Comparison of ENCODE assay signal across 13 mouse cellular contexts in the genomic region with DNA sequence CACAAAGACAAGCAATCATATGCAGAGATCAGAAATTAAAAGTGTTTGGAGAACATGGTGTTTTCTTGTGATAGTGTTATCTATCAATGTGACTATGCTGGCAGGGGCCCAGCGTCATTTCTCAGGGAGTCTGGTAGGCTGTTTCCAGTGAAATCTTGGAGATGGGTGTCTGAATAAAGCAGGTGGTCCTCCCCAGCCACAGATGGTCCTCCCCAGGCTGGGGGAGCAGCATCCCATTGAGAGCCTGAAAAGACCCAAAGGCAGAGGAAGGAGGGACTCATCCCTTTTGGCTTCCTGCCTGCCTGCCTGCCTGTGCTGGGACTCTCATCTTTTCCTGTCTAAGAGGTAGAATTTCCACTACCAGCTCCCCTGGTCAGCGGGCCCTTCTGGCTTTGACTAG. TPM values are rescaled to one million over a fixed set of nuclear protein-coding genes. Genes with fewer than 3 reads are reported as not detected.
DNase-seq lines count a peak whose midpoint lies in the region; ATAC-seq and TF ChIP-seq lines count a peak whose summit lies in the region.
"Had no signal": no experiment of that assay in that cellular context is flagged by ENCODE, and none has a peak within 500 bp of the region (broad histone marks: within the 10 kb centered on the region; RNA-seq: fewer than 3 reads in every experiment).

No protein-coding gene starts in this region.

- H3K4me2 ChIP-seq in forebrain, embryonic 15.5 days (replicated peaks) = no peak overlapping the region
- no peak overlapping the region for H3K4me2 ChIP-seq in stomach, postnatal 0 days (replicated peaks; ENCODE audit: low read depth)
- no peak overlapping the region for H3K4me2 ChIP-seq in midbrain, embryonic 16.5 days (ENCODE audit: low read length)
- H3K4me2 ChIP-seq: liver, embryonic 11.5 days had no signal

- no peaks in the 10 kb centered on the region for H3K36me3 ChIP-seq in forebrain, embryonic 15.5 days
- H3K36me3 ChIP-seq in forebrain, embryonic 10.5 days (replicated peaks) = no peaks in the 10 kb centered on the region
- H3K36me3 ChIP-seq in G1E (replicated peaks) = no peaks in the 10 kb centered on the region
- no peaks in the 10 kb centered on the region for H3K36me3 ChIP-seq in stomach, postnatal 0 days (ENCODE audit: control insufficient read depth, insufficient read depth, low read length)
- peaks cover 3% of the 10 kb centered on the region; the same call in 1 of the 2 replicates for H3K36me3 ChIP-seq in midbrain, embryonic 16.5 days (ENCODE audit: control insufficient read depth, insufficient read depth, low read length)

- H3K4me3 ChIP-seq in forebrain, embryonic 15.5 days = no peak overlapping the region
- no peak overlapping the region for H3K4me3 ChIP-seq in forebrain, embryonic 10.5 days
- H3K4me3 ChIP-seq in G1E (ENCODE audit: low read depth, low read length) = no peak overlapping the region
- no peak overlapping the region for H3K4me3 ChIP-seq in stomach, postnatal 0 days (ENCODE audit: low read depth, low read length)
- no peak overlapping the region for H3K4me3 ChIP-seq in midbrain, embryonic 16.5 days (ENCODE audit: low read depth, low read length)
- H3K4me3 ChIP-seq: gastrocnemius, adult 2 months had no signal

- H3K9me3 ChIP-seq in forebrain, embryonic 15.5 days = no peaks in the 10 kb centered on the region
- H3K9me3 ChIP-seq in forebrain, embryonic 10.5 days = no peaks in the 10 kb centered on the region
- peaks cover 22% of the 10 kb centered on the region for H3K9me3 ChIP-seq in G1E (replicated peaks)
- no peaks in the 10 kb centered on the region for H3K9me3 ChIP-seq in stomach, postnatal 0 days (ENCODE audit: control insufficient read depth, low read length)
- H3K9me3 ChIP-seq in midbrain, embryonic 16.5 days (replicated peaks; ENCODE audit: control insufficient read depth, low read length, poor library complexity, severe bottlenecking) = no peaks in the 10 kb centered on the region

- no peaks in the 10 kb centered on the region for H3K27me3 ChIP-seq in forebrain, embryonic 15.5 days
- peaks cover 14% of the 10 kb centered on the region for H3K27me3 ChIP-seq in forebrain, embryonic 10.5 days (ENCODE audit: poor library complexity, severe bottlenecking)
- no peaks in the 10 kb centered on the region for H3K27me3 ChIP-seq in G1E (ENCODE audit: insufficient read depth, low read length)
- no peaks in the 10 kb centered on the region for H3K27me3 ChIP-seq in stomach, postnatal 0 days (ENCODE audit: control insufficient read depth, insufficient read depth, low read length)
- no peaks in the 10 kb centered on the region for H3K27me3 ChIP-seq in midbrain, embryonic 16.5 days (ENCODE audit: control insufficient read depth, insufficient read depth, low read depth, low read length)

- H3K9ac ChIP-seq in forebrain, embryonic 15.5 days (replicated peaks) = no peak overlapping the region
- H3K9ac ChIP-seq in stomach, postnatal 0 days (ENCODE audit: low read length) = no peak overlapping the region
- H3K9ac ChIP-seq in midbrain, embryonic 16.5 days (ENCODE audit: low read depth, low read length) = no peak overlapping the region

- no peak for DNase-seq in forebrain, embryonic 10.5 days (ENCODE audit: extremely low spot score, low spot score)
- DNase-seq in G1E (ENCODE audit: low spot score) = no peak
- peak; percentile 75 to 85 for DNase-seq in cerebellum, postnatal 10 days
- peak; percentile 52 to 77 for DNase-seq in layer of hippocampus, postnatal 14 days (ENCODE audit: low spot score in 2 of 2)
- DNase-seq in stomach, postnatal 0 days (ENCODE audit: low spot score) = no peak
- DNase-seq in kidney, postnatal 14 days = no peak
- DNase-seq: B cell, adult 2 months; gastrocnemius, adult 2 months; heart, postnatal 14 days; lung, postnatal 4 days had no signal

- no peak; the same call in 1 of the 2 replicates for ATAC-seq in forebrain, embryonic 15.5 days (replicated peaks)
- peak; percentile 30; the same call in 1 of the 2 replicates for ATAC-seq in G1E (ENCODE audit: extremely low read depth, insufficient number of reproducible peaks, low FRiP score, poor library complexity, severe bottlenecking)
- ATAC-seq in stomach, postnatal 0 days (ENCODE audit: low FRiP score, low TSS enrichment) = no peak
- ATAC-seq in midbrain, embryonic 16.5 days = no peak

- TF ChIP-seq EP300 in stomach, postnatal 0 days (optimal IDR thresholded peaks at IDR 0.05) = no peak

- no peak for TF ChIP-seq CTCF in G1E (IDR thresholded peaks at IDR 0.05; ENCODE audit: low read depth, low read length)
- no peak for TF ChIP-seq CTCF in stomach, postnatal 0 days (IDR thresholded peaks at IDR 0.05; ENCODE audit: low read depth)

- peak overlapping the region; percentile 66 for H3K27ac ChIP-seq in forebrain, embryonic 15.5 days (replicated peaks)
- no peak overlapping the region for H3K27ac ChIP-seq in forebrain, embryonic 10.5 days
- no peak overlapping the region for H3K27ac ChIP-seq in stomach, postnatal 0 days (replicated peaks)
- no peak overlapping the region for H3K27ac ChIP-seq in midbrain, embryonic 16.5 days (ENCODE audit: low read length)

- H3K4me1 ChIP-seq in forebrain, embryonic 15.5 days = peaks cover 57% of the 10 kb centered on the region
- H3K4me1 ChIP-seq in forebrain, embryonic 10.5 days = peaks cover 36% of the 10 kb centered on the region
- H3K4me1 ChIP-seq in G1E (ENCODE audit: insufficient read depth, low read depth, low read length) = no peaks in the 10 kb centered on the region
- no peaks in the 10 kb centered on the region for H3K4me1 ChIP-seq in stomach, postnatal 0 days (replicated peaks; ENCODE audit: control insufficient read depth, insufficient read depth)
- 0 out of 2 replicates have a peak, but pooled peaks cover 2% of the 10 kb centered on the region for H3K4me1 ChIP-seq in midbrain, embryonic 16.5 days (ENCODE audit: control insufficient read depth, insufficient read depth, low read length)

- 71% methylated on average over 2 of the region's 2 CpGs for WGBS in forebrain, embryonic 15.5 days
- 81% methylated on average over 2 of the region's 2 CpGs for WGBS in forebrain, embryonic 10.5 days
- WGBS in stomach, postnatal 0 days = 63% methylated on average over 2 of the region's 2 CpGs
- 77% methylated on average over 2 of the region's 2 CpGs for WGBS in midbrain, embryonic 16.5 days

RNA-seq across cellular contexts. Expression of a gene that starts 59.2 kb away (rescaled TPM):
- polyA plus RNA-seq in forebrain, embryonic 15.5 days (2015; fragmentation: Nextera tagmentation; extraction: Ambion mirVana) = 11.0 and 11.4 TPM in 2 replicates
- polyA plus RNA-seq in forebrain, embryonic 10.5 days (2016; fragmentation: Nextera tagmentation; extraction: Ambion mirVana) = 1.9 and 3.3 TPM in 2 replicates
- total RNA-seq in G1E (2014; fragmentation: Nextera tagmentation) = not detected in 2 replicates
- total RNA-seq in G1E (2017) = 0.12 and 0.44 TPM in 2 replicates
- 0.04 TPM in 1 of 2 replicates, not detected in the other for polyA plus RNA-seq in G1E (2012)
- total RNA-seq in layer of hippocampus, postnatal 14 days (2021) = 10 to 100 TPM; 39.0 to 42.9 TPM
- 10.0 and 11.3 TPM in 2 replicates for polyA plus RNA-seq in stomach, postnatal 0 days (2015; fragmentation: Nextera tagmentation; extraction: Ambion mirVana)
- 6.8 and 7.3 TPM in 2 replicates for polyA plus RNA-seq in midbrain, embryonic 16.5 days (2015; fragmentation: Nextera tagmentation; extraction: Ambion mirVana)

Comparison
In these comparisons a context has a peak if more than half of its experiments do, and no peak if none do; other contexts are left out.
1. DNase-seq: peak in cerebellum, postnatal 10 days (2 of 2) and layer of hippocampus, postnatal 14 days (2 of 2); none in forebrain, embryonic 10.5 days (single experiment), G1E (single experiment), stomach, postnatal 0 days (single experiment) and kidney, postnatal 14 days (single experiment).